Mouse (Mus musculus): ENCODE results near the gene Gm20741.

DNA sequence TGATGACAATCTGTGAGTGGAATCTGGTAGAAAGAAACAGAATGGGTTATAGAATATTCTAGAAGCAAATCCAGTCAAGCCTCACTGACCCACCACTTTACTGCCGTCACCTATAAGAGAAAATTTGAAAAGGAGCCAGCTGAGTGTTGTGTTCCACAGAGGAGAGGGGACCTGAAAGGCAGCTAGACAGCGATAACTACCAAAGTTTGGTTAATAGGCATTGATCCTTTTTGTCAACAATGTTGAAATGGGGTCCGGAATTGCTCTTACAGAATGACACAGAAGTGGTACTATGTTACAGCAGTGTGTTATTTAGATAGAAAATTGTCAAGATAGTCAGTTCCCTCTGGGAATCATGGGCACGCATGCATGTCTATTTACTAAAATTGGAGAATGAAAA, 36.5 kb upstream of the Gm20741 start:
- TF ChIP-seq POLR2A (IDR thresholded peaks at IDR 0.05; ENCODE audit: low read depth, low read length) (no peak), BHLHE40 (IDR thresholded peaks at IDR 0.05; ENCODE audit: low read depth, low read length) (no peak), CTCF (conservative IDR thresholded peaks at IDR 0.05 in 1 of 2, IDR thresholded peaks at IDR 0.05 in 1 of 2; ENCODE audit: low read depth in 2 of 2, low read length in 2 of 2) (no peak), EP300 (IDR thresholded peaks at IDR 0.05; ENCODE audit: low read length) (no peak), MAX (IDR thresholded peaks at IDR 0.05; ENCODE audit: low read length) (no peak), ZMIZ1 (IDR thresholded peaks at IDR 0.05; ENCODE audit: low read depth, low read length) (no peak), USF1 (IDR thresholded peaks at IDR 0.05; ENCODE audit: low read depth, low read length) (no peak), TBP (conservative IDR thresholded peaks at IDR 0.05; ENCODE audit: low read depth, low read length) (no peak), NRF1 (IDR thresholded peaks at IDR 0.05; ENCODE audit: low read depth, low read length) (no peak), TCF12 (IDR thresholded peaks at IDR 0.05; ENCODE audit: low read depth, low read length) (no peak)
